Mouse (Mus musculus) layer of hippocampus, adult 18-20 months (tissue): ENCODE measurements around the gene Atf6. TPM values are rescaled to one million over a fixed set of nuclear protein-coding genes. Genes with fewer than 3 reads are reported as not detected.

ENCODE experiments used
- DNase-seq, 2 experiments: peaks; one replicate each; pipeline ENCODE4 v3.0.0; 2022; ENCODE audit warnings: low spot score in 2 of 2
- total RNA-seq, 2 experiments: library from RNA; stranded (reverse); gene quantifications; 2 replicates each; pipeline ENCODE4 v1.2.3; 2021

Gene Atf6
- total RNA-seq, 2 experiments from 2014 or later: 50.9 to 51.6 TPM

GRCm38 (mm10) chr1:170884390-170884789, 16.8 kb upstream of the Atf6 start:
- DNase-seq: no peak

GRCm38 (mm10) chr1:170882915-170883485, 15.4 kb upstream of the Atf6 start:
- no peak for DNase-seq

GRCm38 (mm10) chr1:170876906-170877305, 9.3 kb upstream of the Atf6 start:
- DNase-seq: no peak

GRCm38 (mm10) chr1:170875676-170876075, 8.1 kb upstream of the Atf6 start:
- no peak for DNase-seq

- DNase-seq: no peak
Observed at GRCm38 (mm10) chr1:170871961-170872360, 4.4 kb upstream of the Atf6 start.

GRCm38 (mm10) chr1:170871402-170871801, 3.8 kb upstream of the Atf6 start:
- DNase-seq: no peak

- DNase-seq: no peak
Observed at GRCm38 (mm10) chr1:170868905-170869283, 1.3 kb upstream of the Atf6 start.

- DNase-seq: peak; percentile 77 to 94
Observed at GRCm38 (mm10) chr1:170868107-170868904, 735 bp upstream of the Atf6 start.

- no peak for DNase-seq
Observed at GRCm38 (mm10) chr1:170866992-170867690, 430 bp downstream of the Atf6 start.

- DNase-seq: no peak
Observed at GRCm38 (mm10) chr1:170865406-170865805, 2.2 kb downstream of the Atf6 start.

- no peak for DNase-seq
Observed at GRCm38 (mm10) chr1:170864754-170865153, 2.8 kb downstream of the Atf6 start.

GRCm38 (mm10) chr1:170864234-170864633, 3.3 kb downstream of the Atf6 start:
- no peak for DNase-seq

GRCm38 (mm10) chr1:170863033-170863432, 4.5 kb downstream of the Atf6 start:
- DNase-seq: no peak

- no peak for DNase-seq
Observed at GRCm38 (mm10) chr1:170862435-170862717, 5.2 kb downstream of the Atf6 start.

- DNase-seq: no peak
Observed at GRCm38 (mm10) chr1:170861671-170862434, 5.7 kb downstream of the Atf6 start.

- no peak for DNase-seq
Observed at GRCm38 (mm10) chr1:170858872-170859271, 8.7 kb downstream of the Atf6 start.

GRCm38 (mm10) chr1:170857369-170857768, 10.2 kb downstream of the Atf6 start:
- peak; percentile 78 to 87 for DNase-seq

GRCm38 (mm10) chr1:170855056-170855760, 12.4 kb downstream of the Atf6 start:
- peak in 1 of 2 experiments; percentile 50 for DNase-seq

GRCm38 (mm10) chr1:170853604-170854003, 14.0 kb downstream of the Atf6 start:
- DNase-seq: no peak

GRCm38 (mm10) chr1:170850637-170851624, 16.6 kb downstream of the Atf6 start:
- no peak for DNase-seq
